Mouse (Mus musculus) kidney, embryonic 14.5 days (tissue): ENCODE results near the gene Fstl5. TPM values are rescaled to one million over a fixed set of nuclear protein-coding genes. Genes with fewer than 3 reads are reported as not detected.

Experiments used
- ATAC-seq: fragments of 200-750 bp; cut with Nextera tagmentation; 2 replicates; pipeline ENCODE4 v1.8.0; 2017; ENCODE audit warnings: moderate number of reproducible peaks, mild to moderate bottlenecking, moderate TSS enrichment, moderate library complexity; ENCODE audit not compliant: low FRiP score, low TSS enrichment
- H3K27ac ChIP-seq: fragments of 300-500 bp; sonication (generic); 2 replicates; pipeline ENCODE4 v1.5.1; 2014; ENCODE audit warnings: low read depth, mild to moderate bottlenecking, low read length, moderate library complexity, mixed read lengths
- H3K27me3 ChIP-seq: fragments of 300-500 bp; sonication (generic); 2 replicates; pipeline ENCODE4 v1.6.1; 2014; ENCODE audit warnings: mild to moderate bottlenecking, low read length; ENCODE audit not compliant: control insufficient read depth, insufficient read depth
- H3K36me3 ChIP-seq: fragments of 300-500 bp; sonication (generic); 2 replicates; pipeline ENCODE4 v1.6.1; 2014; ENCODE audit warnings: low read length, mixed read lengths; ENCODE audit not compliant: control insufficient read depth, insufficient read depth
- H3K4me1 ChIP-seq: fragments of 300-500 bp; sonication (generic); 2 replicates; pipeline ENCODE4 v1.6.1; 2014; ENCODE audit warnings: low read length, mixed read lengths; ENCODE audit not compliant: control insufficient read depth, insufficient read depth
- H3K4me2 ChIP-seq: fragments of 300-500 bp; sonication (generic); replicated peaks from 2 replicates; pipeline ENCODE4 v1.6.1; 2014; ENCODE audit warnings: low read depth, mild to moderate bottlenecking, low read length
- H3K4me3 ChIP-seq: fragments of 300-500 bp; sonication (generic); 2 replicates; pipeline ENCODE4 v1.5.1; 2014; ENCODE audit warnings: mild to moderate bottlenecking, low read length
- H3K9ac ChIP-seq: fragments of 300-500 bp; sonication (generic); 2 replicates; pipeline ENCODE4 v1.6.1; 2014; ENCODE audit warnings: low read depth, mild to moderate bottlenecking, low read length, moderate library complexity
- H3K9me3 ChIP-seq: fragments of 300-500 bp; sonication (generic); 2 replicates; pipeline ENCODE4 v1.6.1; 2016; ENCODE audit warnings: low read length; ENCODE audit not compliant: control insufficient read depth
- WGBS: fragments of 180-500 bp; shearing (Covaris S2); extraction: QIAGEN DNeasy Blood & Tissue Kit; methylation state at CpG from one replicate; pipeline ENCODE4 v1.1.7; 2014; 5-methylcytosine and 5-hydroxymethylcytosine counted together
- polyA plus RNA-seq: library from polyadenylated mRNA; unstranded; fragments of >200 nt; fragmentation: Nextera tagmentation; extraction: Ambion mirVana; gene quantifications from 2 replicates; pipeline ENCODE4 v1.2.1, GENCODE M21; 2014

Gene Fstl5
- polyA plus RNA-seq, 1 experiment from 2014 or later: 0.19 TPM

DNA sequence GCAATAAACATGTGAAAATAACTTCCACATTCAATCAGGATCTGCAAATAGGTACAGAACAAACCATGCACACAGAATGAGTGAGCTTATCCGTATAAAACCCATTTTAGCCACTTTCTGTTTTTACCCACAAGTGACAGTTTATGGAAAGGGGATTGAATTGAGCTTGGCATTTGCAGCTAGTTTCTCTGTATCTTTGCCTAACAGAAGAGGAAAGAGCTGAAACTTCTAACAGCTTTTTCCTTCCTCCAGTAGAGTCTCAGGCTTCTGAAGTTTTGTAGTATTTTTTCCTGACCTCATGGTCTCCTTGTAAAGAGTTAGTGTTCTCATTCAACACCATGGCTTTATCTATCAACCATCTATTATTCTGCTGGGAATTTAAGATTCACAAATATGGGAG is 177.3 kb downstream of the Fstl5 start:
- H3K27ac ChIP-seq: no peak overlapping the region
- H3K36me3 ChIP-seq: no peaks in the 10 kb centered on the region
- no peak overlapping the region for H3K9ac ChIP-seq
- no peak overlapping the region for H3K4me2 ChIP-seq
- H3K4me3 ChIP-seq: no peak overlapping the region
- no peaks in the 10 kb centered on the region for H3K27me3 ChIP-seq
- whole genome bisulfite sequencing: 89% methylated on average over 1 of the region's 1 CpGs
- no peak for ATAC-seq
- H3K4me1 ChIP-seq: no peaks in the 10 kb centered on the region
- no peaks in the 10 kb centered on the region for H3K9me3 ChIP-seq

DNA sequence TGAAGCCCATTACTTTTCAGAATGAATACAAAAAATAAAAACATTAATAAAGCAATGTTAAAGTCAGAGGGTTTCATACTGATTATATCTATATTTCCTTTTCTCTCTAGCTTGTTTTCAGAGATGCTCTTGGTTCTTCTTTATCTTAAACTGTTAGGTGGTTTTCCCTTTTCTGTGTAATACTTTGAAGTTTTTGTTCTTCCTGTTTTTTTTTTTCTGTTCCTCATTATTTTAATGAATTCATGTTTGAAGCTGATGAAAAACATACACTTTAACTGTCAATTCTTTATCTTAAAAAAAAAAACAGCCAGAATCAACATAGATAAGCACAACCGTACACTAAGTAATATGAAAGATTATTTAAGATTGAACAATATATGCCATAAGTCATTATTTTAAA is 218.9 kb downstream of the Fstl5 start:
- H3K4me1 ChIP-seq: no peaks in the 10 kb centered on the region
- no peak overlapping the region for H3K4me3 ChIP-seq
- 71% methylated on average over 1 of the region's 1 CpGs for WGBS
- H3K27me3 ChIP-seq: no peaks in the 10 kb centered on the region
- no peak overlapping the region for H3K27ac ChIP-seq
- no peak overlapping the region for H3K4me2 ChIP-seq
- no peaks in the 10 kb centered on the region for H3K36me3 ChIP-seq
- H3K9ac ChIP-seq: no peak overlapping the region
- ATAC-seq: no peak
- no peaks in the 10 kb centered on the region for H3K9me3 ChIP-seq

DNA sequence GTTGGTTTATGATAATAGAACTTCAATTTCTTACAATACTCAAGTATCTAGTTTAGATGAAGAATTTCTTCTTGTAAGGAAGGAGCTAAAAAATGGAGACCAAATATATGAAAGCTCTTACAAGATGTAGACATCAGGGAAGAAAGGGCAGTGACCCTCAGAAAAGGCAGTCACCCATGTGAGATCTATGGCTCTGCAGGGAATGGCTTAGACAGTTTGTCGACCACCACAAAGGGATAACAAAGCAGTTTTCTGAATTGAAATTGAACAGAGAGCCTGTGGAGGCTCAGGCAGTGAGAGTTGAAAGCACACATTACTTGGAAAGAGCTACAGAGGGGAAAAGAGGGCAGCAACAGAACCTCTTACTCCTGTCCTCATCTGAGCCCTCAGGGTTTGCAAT is 220.3 kb downstream of the Fstl5 start:
- no peak overlapping the region for H3K27ac ChIP-seq

DNA sequence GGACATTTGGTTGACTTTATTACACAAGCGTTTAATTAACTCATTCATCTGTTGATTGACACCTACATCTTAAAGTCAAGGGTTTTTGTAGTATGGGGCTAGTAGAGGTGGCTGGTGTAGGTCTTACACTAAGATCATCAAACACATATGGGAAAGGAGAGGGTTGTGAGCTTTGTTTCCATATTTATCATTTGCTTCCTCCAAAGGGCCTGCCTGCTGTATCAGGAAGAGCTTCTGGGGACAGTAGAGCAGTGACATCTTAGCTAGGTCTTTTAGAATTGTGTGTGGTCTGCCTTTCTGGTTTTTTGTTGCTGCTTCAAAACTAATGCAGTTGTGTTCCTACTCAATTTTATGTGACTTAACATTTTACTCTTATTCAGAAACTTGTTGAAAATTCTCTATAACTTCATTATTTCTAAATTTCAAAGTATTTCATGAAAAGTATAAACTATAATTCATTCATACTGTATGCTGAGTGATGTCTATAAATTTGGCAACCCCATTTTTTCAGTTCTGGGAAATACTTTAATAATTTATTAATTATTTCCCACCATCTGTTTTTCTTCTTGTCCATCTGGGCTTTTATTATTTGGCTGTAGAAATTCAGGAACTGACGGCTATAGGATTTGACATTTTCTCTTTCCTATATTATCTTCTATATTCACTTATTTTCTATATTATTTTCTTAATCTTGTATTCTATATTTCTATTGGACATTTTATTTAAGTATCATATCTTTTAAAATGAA is 227.1 kb downstream of the Fstl5 start:
- Histone ChIP-seq H3K9ac (no peak overlapping the region), H3K9me3 (no peaks in the 10 kb centered on the region), H3K27me3 (no peaks in the 10 kb centered on the region), H3K4me1 (no peaks in the 10 kb centered on the region), H3K36me3 (no peaks in the 10 kb centered on the region), H3K4me3 (no peak overlapping the region), H3K27ac (no peak overlapping the region), H3K4me2 (no peak overlapping the region)
- 96% methylated on average over 2 of the region's 2 CpGs for WGBS
- no peak for ATAC-seq

More for the DNA sequence above, 220.3 kb downstream of the Fstl5 start:
- Histone ChIP-seq H3K4me3 (no peak overlapping the region), H3K9ac (no peak overlapping the region), H3K4me2 (no peak overlapping the region), H3K9me3 (no peaks in the 10 kb centered on the region), H3K4me1 (no peaks in the 10 kb centered on the region), H3K36me3 (no peaks in the 10 kb centered on the region), H3K27me3 (no peaks in the 10 kb centered on the region)
- no peak for ATAC-seq
- WGBS: 11% methylated on average over 1 of the region's 1 CpGs

DNA sequence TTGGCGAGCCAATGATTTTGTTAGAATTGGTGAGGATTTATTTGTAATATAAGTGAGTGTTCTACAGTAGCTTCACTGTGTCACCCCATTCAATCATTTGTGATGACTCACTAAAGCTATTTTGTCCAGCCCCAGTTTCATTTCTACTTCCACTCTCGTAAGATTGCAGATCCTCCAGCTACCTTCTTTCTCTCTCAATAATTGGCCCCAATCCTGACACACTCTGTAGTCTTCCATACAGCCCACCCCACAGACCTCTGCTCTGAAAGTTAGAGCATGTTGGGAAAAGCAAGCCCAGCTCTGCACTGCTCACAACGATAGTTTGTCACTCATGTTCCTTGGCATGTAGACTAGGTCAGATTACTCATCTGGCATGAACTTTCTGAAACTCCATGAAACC is 242.9 kb downstream of the Fstl5 start:
- no peak overlapping the region for H3K4me2 ChIP-seq
- no peaks in the 10 kb centered on the region for H3K27me3 ChIP-seq
- no peaks in the 10 kb centered on the region for H3K36me3 ChIP-seq
- WGBS: 88% methylated on average over 3 of the region's 3 CpGs
- H3K4me1 ChIP-seq: no peaks in the 10 kb centered on the region
- 0 out of 2 replicates have a peak, but pooled peaks cover 2% of the 10 kb centered on the region for H3K9me3 ChIP-seq
- H3K9ac ChIP-seq: no peak overlapping the region
- H3K27ac ChIP-seq: no peak overlapping the region
- no peak overlapping the region for H3K4me3 ChIP-seq
- ATAC-seq: no peak

DNA sequence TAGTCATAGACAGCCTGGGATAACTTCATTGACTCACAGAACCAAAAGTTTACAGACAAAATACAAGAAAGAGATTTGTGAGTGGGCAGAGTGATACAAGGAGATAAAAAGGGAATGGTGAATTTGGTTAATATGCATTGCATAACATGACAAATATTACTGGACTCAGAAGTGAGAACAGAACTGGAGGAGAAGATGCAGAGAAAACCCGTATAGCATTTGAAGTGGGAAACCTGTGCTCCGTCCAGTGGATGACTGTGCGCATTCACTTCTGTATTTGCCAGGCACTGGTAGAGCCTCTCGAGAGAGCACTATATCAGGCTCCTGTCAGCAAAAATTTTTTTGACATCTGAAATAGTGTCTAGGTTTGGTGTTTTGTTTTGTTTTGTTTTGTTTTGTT is 245.5 kb downstream of the Fstl5 start:
- H3K27ac ChIP-seq: no peak overlapping the region
- WGBS: 96% methylated on average over 4 of the region's 4 CpGs
- H3K4me2 ChIP-seq: no peak overlapping the region
- H3K36me3 ChIP-seq: no peaks in the 10 kb centered on the region
- no peaks in the 10 kb centered on the region for H3K27me3 ChIP-seq
- 0 out of 2 replicates have a peak, but pooled peaks cover 2% of the 10 kb centered on the region for H3K9me3 ChIP-seq
- H3K4me3 ChIP-seq: no peak overlapping the region
- no peak for ATAC-seq
- no peaks in the 10 kb centered on the region for H3K4me1 ChIP-seq
- no peak overlapping the region for H3K9ac ChIP-seq

DNA sequence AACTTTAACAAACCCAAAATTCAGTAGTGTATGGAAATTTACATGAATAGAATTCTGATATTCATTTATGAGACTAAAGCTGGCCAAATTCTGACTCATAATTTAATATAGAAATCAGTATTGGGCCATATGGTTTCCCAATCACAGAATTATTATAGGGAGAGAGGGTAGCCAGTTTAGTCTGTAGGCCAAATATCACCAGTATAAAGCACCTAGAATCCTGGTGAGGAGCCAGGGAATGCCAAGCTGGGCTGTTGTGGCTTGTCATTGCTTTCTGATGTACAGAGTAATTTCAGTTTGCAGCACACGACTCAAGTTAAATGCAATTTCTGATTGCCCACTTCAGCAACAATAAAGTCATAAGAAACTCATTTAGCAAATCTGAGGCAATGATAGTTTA is 248.4 kb downstream of the Fstl5 start:
- Histone ChIP-seq H3K4me2 (no peak overlapping the region), H3K4me3 (no peak overlapping the region), H3K36me3 (no peaks in the 10 kb centered on the region), H3K9ac (no peak overlapping the region), H3K4me1 (no peaks in the 10 kb centered on the region), H3K27me3 (no peaks in the 10 kb centered on the region), H3K27ac (no peak overlapping the region), H3K9me3 (0 out of 2 replicates have a peak, but pooled peaks cover 2% of the 10 kb centered on the region)
- WGBS: 89% methylated on average over 1 of the region's 1 CpGs
- ATAC-seq: no peak

DNA sequence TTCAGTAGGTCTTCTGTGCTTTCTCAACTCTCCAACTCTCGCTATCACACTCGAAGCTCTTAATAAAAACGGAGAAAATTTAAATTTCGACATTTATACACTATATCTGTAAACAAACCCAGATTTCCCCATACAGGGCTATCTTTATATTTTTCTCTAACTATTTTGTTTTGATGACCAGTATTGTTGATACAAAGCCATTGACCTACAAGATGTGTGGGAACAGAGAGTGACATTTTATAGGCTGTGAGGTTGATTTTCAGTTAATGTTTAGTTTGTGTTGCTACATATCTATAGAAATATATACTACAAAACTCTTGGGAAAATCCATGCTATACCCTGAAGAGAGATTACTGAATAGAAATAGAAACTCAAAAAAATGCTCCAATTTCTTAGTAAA is 262.9 kb downstream of the Fstl5 start:
- H3K27me3 ChIP-seq: no peaks in the 10 kb centered on the region
- no peaks in the 10 kb centered on the region for H3K4me1 ChIP-seq
- H3K4me3 ChIP-seq: no peak overlapping the region
- no peak for ATAC-seq
- no peak overlapping the region for H3K9ac ChIP-seq
- no peaks in the 10 kb centered on the region for H3K36me3 ChIP-seq
- no peaks in the 10 kb centered on the region for H3K9me3 ChIP-seq
- H3K4me2 ChIP-seq: no peak overlapping the region
- WGBS: 88% methylated on average over 4 of the region's 4 CpGs
- H3K27ac ChIP-seq: no peak overlapping the region

DNA sequence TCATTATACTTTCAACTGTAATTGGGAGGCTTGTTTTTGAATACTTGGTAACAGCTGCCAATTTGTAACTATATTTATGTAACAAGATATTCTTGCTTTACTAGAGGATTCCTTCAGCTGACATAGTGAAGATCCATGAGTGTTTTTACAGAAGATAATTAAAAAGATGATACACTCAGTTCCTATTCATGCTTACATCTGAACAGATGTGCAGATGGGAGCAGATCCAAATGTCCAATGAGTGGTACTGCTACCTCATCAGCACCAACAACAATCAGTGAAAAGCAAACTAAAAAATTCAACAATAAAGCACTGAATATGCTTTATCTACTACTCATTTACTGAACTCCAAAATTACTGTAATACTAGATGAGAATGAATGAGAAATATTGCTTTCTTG is 292.9 kb downstream of the Fstl5 start:
- no peaks in the 10 kb centered on the region for H3K27me3 ChIP-seq
- no peak overlapping the region for H3K9ac ChIP-seq
- no peak overlapping the region for H3K4me2 ChIP-seq
- H3K27ac ChIP-seq: no peak overlapping the region
- H3K36me3 ChIP-seq: no peaks in the 10 kb centered on the region
- H3K4me3 ChIP-seq: no peak overlapping the region
- ATAC-seq: no peak
- H3K4me1 ChIP-seq: no peaks in the 10 kb centered on the region
- no peaks in the 10 kb centered on the region for H3K9me3 ChIP-seq
